Mouse (Mus musculus) brain, embryonic 14.5 days (tissue): ENCODE data around the gene B3gnt8.
A peak's percentile ranks its signal among the peaks of the same experiment; 100 is the strongest.

Experiments used
- CTCF ChIP-seq: fragments of 200-500 bp; IDR thresholded peaks from 2 replicates; pipeline ENCODE4 v1.5.1; 2012; ENCODE audit warnings: inconsistent platforms, mild to moderate bottlenecking, moderate library complexity, borderline replicate concordance; ENCODE audit not compliant: insufficient read depth, insufficient read length; ENCODE audit errors: extremely low read depth
- POLR2A ChIP-seq: fragments of 200-500 bp; IDR thresholded peaks from 2 replicates; pipeline ENCODE4 v1.6.1; 2012; ENCODE audit warnings: mild to moderate bottlenecking, inconsistent platforms, borderline replicate concordance; ENCODE audit not compliant: poor library complexity, insufficient read depth, insufficient read length, severe bottlenecking; ENCODE audit errors: extremely low read depth

DNA sequence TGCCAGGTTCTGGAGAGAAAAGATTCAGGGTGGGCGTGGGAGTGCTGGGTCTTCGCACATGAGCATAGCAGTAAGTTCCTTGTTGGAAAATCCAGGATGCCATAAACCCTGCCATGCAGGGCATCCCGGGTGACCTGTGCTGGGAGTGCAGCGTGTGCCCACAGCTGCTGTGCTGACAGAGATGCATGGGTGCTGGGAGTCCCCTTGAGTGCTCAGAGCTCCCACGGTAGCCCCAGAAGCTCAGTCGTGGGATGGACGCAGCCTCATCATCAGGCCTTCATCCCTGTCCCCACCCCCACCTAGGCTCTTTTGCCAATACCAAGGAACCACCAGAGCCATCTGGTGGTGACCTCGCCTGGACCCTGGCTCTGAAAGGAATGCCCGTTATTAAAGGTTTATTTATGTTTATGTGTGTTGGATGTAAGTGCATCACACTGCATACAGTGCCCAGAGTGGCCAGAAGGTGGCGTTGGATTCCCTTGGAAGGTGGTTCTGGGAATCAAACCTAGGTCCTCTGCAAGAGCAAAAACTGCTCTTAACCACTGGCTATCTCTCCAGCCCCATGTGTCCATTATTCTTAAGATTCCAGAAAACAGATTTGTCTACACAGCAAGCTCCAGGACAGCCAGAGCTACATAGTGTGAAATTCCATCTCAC lies 732 bp upstream of the B3gnt8 start:
- peak; percentile 46; the same call in 1 of the 2 replicates for TF ChIP-seq CTCF
- TF ChIP-seq POLR2A: no peak
